Mouse (Mus musculus) layer of hippocampus, adult 11-12 months (tissue): ENCODE data around the gene Rps23.
A peak's percentile ranks its signal among the peaks of the same experiment; 100 is the strongest.

Source experiments
- DNase-seq: peaks from one replicate; pipeline ENCODE4 v3.0.0; 2022; ENCODE audit warnings: low spot score

The Rps23 gene

DNA sequence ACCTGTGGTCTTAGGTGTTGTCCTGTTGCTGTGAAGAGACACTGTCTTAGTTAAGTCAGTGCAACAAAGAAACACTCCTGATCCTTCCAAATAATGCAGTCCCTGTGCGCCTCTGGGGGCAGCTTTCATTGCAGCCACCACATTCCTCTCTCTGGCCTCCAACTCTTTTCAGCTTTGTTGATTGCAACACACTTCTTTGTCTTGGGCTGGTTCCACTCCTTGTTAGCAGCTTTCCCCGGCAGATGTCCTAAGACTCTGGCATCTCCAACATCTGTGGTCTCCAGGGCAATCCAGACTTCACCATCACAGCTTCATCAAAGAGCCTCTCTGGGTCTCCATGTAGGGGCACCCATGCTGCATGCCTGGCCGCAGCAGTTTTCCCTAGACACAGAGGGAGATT is 10.5 kb downstream of the Rps23 start:
- no peak for DNase-seq

DNA sequence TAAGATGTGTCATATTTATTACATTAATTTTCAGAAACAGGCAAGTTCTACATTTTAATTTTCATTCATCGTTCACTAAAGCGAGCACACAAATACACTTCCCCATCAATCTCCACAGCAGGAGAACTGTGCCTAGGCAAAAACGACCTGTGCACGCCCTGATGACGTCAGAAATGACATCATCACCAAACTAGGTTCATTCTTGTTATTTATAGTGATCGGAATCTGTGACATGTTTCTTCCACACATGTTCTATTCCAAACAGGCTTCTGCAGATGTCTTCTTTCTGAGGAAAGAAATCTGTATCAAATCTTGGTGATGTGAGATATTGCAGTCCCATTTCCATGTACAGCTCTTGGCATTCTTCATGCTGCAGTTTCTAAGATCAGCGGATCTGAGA is 13.1 kb downstream of the Rps23 start:
- DNase-seq, result no peak

DNA sequence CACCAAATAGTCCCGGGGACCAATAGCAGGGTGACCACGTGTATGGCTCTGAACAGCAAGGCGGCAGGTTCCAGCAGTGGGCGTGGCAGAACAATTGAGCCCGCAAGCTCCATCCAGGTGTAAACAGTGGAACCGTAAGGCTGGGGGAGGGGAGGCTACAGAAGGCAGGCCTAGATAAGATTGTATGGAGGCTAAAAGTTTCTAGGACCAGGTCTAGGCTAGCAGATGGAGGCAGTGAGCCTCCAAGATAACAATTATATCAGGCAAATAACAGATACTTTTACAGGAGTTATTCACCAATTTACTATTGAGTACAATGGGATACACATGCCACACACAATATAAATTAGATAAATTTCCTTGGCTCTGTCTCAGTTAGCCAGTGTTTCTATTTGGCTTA is 16.4 kb downstream of the Rps23 start:
- DNase-seq, result no peak

DNA sequence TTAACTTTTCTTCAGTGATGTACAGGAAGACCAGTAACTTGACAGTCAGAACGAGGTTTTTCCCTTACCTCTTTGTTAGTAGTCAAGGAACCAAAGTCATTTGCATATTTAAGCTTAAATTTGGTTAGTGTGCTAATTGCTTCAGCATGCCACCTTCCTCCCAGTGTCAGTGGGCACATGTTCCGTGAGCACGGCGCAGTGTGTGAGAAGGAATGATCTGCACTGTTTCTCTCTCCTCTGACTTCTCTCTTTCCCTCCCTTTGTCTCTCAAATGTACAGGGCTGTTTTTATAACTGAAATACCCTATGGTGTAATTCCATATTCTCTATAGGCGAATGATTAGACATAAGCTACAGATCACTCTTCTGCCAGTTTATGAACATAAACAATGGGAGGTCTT is 16.8 kb downstream of the Rps23 start:
- no peak for DNase-seq

DNA sequence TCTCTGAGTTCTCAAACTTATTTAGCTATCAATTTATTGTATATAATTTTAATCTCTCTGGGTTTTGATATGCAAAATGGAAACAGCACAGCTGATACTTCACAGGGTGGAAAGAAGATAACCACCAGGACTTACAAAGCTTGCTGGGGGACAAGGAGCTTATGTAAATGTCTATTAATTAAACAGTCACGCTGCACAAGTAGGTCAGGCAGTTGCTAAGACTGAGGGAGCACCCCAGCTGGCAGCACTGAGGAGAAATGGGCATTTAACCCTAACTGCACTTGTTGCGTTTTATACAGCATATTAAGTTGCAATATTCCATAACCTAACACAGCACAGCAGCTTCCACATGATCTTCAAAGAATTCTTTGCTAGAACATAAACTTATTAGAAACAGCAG is 36.1 kb downstream of the Rps23 start:
- no peak for DNase-seq

DNA sequence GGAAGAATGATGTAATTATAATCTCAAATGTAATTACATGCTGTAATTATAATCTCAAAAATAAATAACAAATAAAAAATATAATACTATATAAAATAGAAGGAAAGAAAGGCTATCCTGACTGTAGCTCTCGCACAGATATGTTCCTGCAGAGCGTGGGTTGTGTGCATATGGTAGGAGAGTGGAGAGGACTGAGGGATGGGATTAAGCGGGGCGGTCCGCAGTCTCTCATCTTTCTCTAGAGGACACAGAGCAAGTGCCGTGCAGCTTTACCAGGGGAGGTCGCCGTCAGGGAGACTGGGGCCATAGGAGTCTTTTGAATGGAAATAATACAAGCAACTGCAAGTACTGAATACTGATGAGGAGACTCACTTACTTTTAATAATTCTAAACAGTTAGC is 37.8 kb downstream of the Rps23 start:
- DNase-seq, result no peak

DNA sequence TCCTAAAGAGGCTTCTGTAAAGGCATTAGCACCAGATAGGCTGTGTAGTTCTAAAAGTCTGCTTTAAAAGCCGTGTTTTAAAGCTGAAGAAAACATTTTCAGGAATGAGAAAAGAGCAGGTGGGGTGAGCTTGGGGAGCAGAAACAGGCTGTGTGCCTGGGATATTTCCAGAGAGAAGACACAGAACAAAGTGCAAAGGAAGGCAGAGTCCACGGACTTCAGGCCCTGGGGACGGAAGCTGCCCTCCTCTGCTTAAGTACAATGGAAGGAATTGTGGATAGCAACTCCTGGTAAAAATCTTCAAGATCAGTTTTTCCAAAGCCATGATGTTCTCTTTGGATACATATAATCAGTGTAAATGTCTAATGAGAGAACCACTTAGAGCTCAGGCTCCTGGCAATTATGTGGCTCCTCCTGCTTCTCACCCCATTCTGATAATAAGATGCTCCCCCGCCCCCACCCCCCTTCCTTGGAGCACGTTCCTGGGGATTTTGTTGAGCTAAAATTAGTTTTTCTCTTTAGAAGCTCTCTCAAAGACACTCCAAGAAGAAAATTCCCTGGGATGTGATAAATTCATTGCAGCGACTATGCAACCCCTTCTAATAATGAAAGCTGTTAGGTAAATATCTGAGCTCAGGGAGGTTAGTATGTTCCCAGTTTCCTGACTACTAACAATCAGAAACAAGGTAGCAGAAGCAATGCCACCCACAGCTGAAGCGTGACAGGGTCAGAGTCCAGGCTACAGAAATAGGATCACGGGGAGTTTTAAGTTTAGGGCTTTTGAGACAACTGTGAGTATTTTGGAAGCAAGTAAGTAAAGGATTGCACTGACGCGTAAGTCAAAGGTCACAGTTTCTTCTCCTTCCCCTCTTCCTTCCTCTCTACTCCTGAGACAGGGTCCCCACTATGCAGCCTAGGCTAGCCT is 40.3 kb downstream of the Rps23 start:
- DNase-seq, result no peak

DNA sequence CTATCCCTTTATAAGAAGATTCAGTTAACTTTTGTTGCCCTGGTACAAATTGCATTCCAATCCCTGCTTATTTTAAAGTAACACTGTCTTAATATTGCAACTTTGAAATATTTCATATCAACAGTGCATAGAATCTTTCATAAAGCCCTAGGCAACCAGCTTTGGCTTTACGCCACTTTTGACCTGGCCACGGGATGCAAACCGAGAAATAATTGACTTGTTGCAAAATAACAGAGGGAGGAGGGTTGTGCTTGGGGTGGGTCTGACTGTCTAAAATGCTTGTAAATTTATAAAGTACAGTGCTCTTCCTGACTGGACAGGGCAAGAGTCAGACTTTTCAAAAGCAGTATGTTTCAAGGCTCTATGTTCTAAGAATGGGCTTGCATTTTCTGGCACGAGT is 41.8 kb downstream of the Rps23 start:
- DNase-seq, result no peak

DNA sequence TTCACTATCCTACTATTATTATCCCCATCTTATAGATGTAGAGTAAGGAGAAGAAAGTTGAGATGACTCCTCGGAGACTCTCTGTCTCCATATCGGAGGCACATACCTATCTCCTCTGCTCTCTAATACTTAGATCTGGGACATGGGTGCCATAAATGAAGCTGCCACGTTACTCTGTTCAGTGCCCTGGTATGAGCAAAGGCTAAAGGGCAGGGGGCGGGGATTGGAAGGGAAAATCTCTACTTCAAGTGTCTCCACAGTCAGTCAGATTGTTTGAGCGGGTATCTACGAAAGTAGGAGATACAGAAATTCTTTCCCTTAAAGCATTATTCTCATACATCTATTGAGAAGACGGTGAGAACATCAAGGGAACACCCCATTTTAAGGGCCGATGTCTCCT is 43.2 kb downstream of the Rps23 start:
- DNase-seq, result no peak

DNA sequence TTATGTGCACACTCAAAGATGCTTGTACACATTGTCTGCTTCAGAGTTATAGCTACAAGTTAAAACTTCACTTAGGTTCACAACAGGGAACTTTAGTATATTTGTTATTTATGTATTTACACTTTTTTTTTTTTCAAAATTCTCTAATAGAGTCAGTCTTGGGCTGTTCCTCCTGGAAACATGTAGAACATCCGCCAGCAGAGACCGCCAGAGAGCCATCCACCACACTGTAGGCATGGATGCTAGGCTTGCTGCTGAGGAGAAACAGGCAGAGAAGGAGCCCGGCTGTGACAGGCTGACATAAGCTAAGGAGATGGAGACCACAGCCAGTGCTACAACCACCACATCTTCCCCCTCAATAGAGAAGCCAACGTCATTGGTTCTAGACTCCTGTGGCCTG is 44.7 kb downstream of the Rps23 start:
- peak; percentile 89 for DNase-seq

DNA sequence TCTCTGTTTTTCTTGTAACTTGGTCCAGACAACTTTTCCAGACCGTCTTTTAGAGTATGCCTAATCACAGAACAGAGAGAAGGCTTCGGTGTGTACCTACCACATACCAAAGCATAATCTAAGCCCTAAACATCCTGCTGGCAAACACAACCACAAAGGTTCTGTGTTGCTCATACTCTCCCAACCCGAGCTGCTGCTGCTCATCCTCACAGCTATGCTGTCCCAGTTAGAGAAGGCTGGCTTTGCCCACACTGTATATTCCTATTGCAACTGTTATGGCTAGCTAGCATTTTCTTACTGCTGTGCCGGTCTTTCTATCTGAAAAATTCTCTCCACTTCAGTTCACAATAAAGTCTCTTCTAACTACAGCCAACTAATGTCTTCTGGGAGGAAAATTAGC is 46.2 kb downstream of the Rps23 start:
- DNase-seq, result no peak

DNA sequence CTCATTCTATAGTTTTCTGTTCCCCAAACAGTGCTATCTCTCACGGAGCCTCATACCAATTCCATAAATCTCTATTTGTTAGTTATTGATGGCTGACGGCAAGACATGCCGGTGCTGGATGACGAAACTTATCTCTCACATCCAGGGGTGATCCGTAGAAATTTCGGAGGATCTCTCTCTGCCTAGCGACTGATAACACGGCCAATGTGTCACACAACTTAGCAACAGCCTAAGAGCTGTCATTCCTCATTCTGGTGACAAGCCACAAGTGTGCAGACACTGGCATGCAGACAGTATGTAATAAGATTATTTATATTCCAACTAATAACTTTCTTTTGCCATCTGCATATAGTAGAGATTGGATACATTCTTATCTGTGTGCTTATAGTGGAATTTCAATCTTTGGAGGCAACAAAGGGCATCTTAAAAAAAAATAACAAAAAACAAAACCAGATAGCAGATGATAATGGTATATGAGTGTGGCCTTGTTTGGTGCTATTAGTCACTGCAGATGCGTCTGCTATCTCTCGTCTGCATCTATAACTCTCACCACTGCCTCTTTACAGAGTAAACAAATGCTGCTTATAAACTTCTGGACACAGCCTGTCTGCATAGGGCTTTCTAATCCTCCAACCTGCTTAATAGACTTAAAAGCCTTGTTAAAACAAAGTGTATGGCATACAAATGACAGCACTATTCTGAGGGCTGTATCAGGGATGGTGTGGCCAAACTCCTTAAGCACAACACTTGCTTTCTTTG is 47.7 kb downstream of the Rps23 start:
- DNase-seq, result no peak

DNA sequence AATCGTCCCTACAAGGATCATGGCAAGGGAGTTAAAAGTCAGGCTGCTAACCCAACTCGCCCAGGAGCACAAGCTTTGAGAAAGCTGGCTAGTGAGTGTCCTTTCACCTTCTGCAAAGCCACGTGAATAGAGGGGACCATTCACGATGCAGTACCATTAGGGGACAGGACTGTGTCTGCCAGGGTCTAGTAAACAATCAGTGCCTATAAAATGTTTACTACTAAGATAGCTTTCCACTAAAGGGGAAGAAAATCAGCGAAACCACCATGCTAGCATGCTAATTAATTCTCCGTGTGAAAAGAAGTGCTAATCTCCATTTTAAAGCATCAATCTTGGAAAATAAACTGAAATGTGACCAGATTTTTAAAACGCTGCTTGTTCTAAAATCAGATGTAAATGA is 50.7 kb downstream of the Rps23 start:
- DNase-seq, result no peak
